Mouse (Mus musculus): ENCODE measurements around the gene Pacsin2. TPM values are rescaled to one million over a fixed set of nuclear protein-coding genes. Genes with fewer than 3 reads are reported as not detected.

Gene Pacsin2
- total and polyA plus RNA-seq, 3 experiments: 34.5 to 61.0 (median 45.2) TPM

DNA sequence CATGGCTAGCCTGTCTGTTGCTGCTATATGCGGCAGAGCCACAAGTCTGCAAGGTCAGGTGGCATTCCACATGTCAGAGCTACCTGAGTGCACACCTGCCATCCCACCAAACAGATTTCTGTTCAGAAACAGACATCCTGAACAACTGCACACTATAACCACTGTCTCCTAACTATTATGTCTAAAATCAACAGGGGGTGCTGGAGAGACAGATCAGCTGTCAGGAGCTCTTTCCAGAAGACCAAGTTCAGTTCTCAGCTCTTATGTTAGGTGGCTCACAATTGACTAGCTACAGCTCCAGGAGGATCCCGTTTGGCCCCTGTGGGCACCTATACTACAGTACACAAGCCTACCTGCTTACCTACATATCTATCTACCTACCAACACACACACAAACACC, 71.7 kb downstream of the Pacsin2 start:
- peaks cover 94% of the 10 kb centered on the region for H3K36me3 ChIP-seq (replicated peaks)
- no peak for DNase-seq (ENCODE audit: low spot score)

DNA sequence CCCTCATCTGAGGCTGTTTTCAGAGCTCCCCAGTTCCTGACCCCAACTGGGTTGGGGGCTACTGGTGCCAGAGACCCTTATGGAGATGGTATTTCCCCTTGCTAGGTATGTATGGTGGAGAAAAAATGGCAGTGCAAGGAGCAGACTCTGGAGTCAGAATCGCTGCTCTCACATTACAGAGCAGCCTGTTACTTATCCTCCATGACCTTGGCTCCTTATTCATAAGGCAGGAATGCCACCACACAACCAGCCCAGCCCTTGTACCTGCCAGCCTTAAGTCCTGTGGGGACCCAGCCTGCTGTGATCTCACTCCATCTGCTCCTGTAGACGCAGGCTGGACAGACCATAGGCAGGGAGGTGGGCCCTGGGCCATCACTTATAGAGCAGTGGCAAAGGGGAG, 76.5 kb downstream of the Pacsin2 start:
- H3K4me1 ChIP-seq (ENCODE audit: insufficient read depth, low read depth, low read length): no peaks in the 10 kb centered on the region; the same call in 1 of the 2 replicates
- DNase-seq (ENCODE audit: low spot score) (no peak), ATAC-seq (ENCODE audit: extremely low read depth, insufficient number of reproducible peaks, low FRiP score, poor library complexity, severe bottlenecking) (no peak)
- H3K27me3 ChIP-seq (ENCODE audit: insufficient read depth, low read length): no peaks in the 10 kb centered on the region
- peaks cover 99% of the 10 kb centered on the region for H3K36me3 ChIP-seq (replicated peaks)
- TF ChIP-seq GATA2 (IDR thresholded peaks at IDR 0.05; ENCODE audit: borderline replicate concordance, low read depth, low read length) (no peak), TAL1 (conservative IDR thresholded peaks at IDR 0.05; ENCODE audit: low read depth, low read length) (no peak), POLR2AphosphoS5 (IDR thresholded peaks at IDR 0.05; ENCODE audit: insufficient replicate concordance, low read depth, low read length) (no peak), CTCF (IDR thresholded peaks at IDR 0.05; ENCODE audit: low read depth, low read length) (no peak), GATA1 (IDR thresholded peaks at IDR 0.05; ENCODE audit: borderline replicate concordance, low read length) (no peak)
- no peak overlapping the region for H3K4me3 ChIP-seq (ENCODE audit: low read depth, low read length)
- H3K9me3 ChIP-seq (replicated peaks): no peaks in the 10 kb centered on the region

More for the DNA sequence above, 71.7 kb downstream of the Pacsin2 start:
- H3K27me3 ChIP-seq (ENCODE audit: insufficient read depth, low read length): no peaks in the 10 kb centered on the region
- no peaks in the 10 kb centered on the region for H3K9me3 ChIP-seq (replicated peaks)
- H3K4me1 ChIP-seq (ENCODE audit: insufficient read depth, low read depth, low read length): peaks cover 7% of the 10 kb centered on the region
- TF ChIP-seq CTCF (IDR thresholded peaks at IDR 0.05; ENCODE audit: low read depth, low read length) (no peak), TAL1 (conservative IDR thresholded peaks at IDR 0.05; ENCODE audit: low read depth, low read length) (no peak), GATA2 (IDR thresholded peaks at IDR 0.05; ENCODE audit: borderline replicate concordance, low read depth, low read length) (no peak), GATA1 (IDR thresholded peaks at IDR 0.05; ENCODE audit: borderline replicate concordance, low read length) (no peak), POLR2AphosphoS5 (IDR thresholded peaks at IDR 0.05; ENCODE audit: insufficient replicate concordance, low read depth, low read length) (no peak)
- ATAC-seq (ENCODE audit: extremely low read depth, insufficient number of reproducible peaks, low FRiP score, poor library complexity, severe bottlenecking): no peak
- H3K4me3 ChIP-seq (ENCODE audit: low read depth, low read length): no peak overlapping the region

DNA sequence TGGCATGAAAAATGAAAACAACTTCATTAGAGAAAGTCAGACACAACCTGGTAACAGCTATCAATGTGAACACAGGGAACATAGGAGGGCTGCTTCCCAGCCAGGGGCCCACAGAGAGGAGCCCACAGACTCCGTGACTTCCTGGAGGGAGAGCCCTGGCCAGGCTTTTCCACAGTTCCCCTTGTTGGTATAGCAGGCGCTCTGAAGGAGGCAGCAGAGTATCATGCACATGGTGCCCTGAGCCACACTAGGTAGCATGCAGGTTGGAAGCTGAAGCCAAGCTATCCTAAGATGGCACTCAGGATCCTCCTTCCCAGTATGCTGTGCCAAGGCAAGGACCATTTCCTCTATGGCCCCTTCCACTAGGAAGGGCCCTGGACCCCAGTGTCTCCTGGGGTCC, 80.8 kb downstream of the Pacsin2 start:
- peaks cover 12% of the 10 kb centered on the region for H3K4me1 ChIP-seq (ENCODE audit: insufficient read depth, low read depth, low read length)

DNA sequence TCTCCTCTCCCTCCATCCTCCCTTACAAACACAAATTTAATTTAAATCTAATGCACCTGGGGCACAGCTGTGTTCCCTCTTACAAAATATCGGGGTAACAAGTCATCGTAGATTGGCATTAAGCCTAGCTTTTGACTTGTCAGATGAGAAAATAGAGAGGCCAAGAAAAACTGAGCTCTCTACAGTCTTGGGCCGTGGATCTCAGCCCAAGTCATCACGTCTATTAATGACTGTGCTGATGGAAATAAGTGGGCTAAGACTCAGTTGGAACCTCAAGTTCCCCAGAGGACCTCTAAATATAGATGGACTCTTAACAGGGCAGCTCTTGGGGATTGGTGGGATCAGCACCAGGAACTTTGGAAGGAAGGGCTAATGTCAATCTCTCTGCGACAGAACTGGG, 81.3 kb downstream of the Pacsin2 start:
- Histone ChIP-seq H3K4me3 (ENCODE audit: low read depth, low read length) (no peak overlapping the region), H3K9me3 (replicated peaks) (no peaks in the 10 kb centered on the region), H3K27me3 (ENCODE audit: insufficient read depth, low read length) (no peaks in the 10 kb centered on the region), H3K36me3 (replicated peaks) (peaks cover 97% of the 10 kb centered on the region), H3K4me1 (ENCODE audit: insufficient read depth, low read depth, low read length) (peaks cover 12% of the 10 kb centered on the region)
- no peak for ATAC-seq (ENCODE audit: extremely low read depth, insufficient number of reproducible peaks, low FRiP score, poor library complexity, severe bottlenecking)
- DNase-seq (ENCODE audit: low spot score): no peak
- TF ChIP-seq CTCF (IDR thresholded peaks at IDR 0.05; ENCODE audit: low read depth, low read length) (no peak), GATA2 (IDR thresholded peaks at IDR 0.05; ENCODE audit: borderline replicate concordance, low read depth, low read length) (no peak), POLR2AphosphoS5 (IDR thresholded peaks at IDR 0.05; ENCODE audit: insufficient replicate concordance, low read depth, low read length) (no peak), TAL1 (conservative IDR thresholded peaks at IDR 0.05; ENCODE audit: low read depth, low read length) (no peak), GATA1 (IDR thresholded peaks at IDR 0.05; ENCODE audit: borderline replicate concordance, low read length) (no peak)

More for the DNA sequence above, 80.8 kb downstream of the Pacsin2 start:
- H3K36me3 ChIP-seq (replicated peaks): peaks cover 97% of the 10 kb centered on the region
- no peak overlapping the region for H3K4me3 ChIP-seq (ENCODE audit: low read depth, low read length)
- H3K27me3 ChIP-seq (ENCODE audit: insufficient read depth, low read length): no peaks in the 10 kb centered on the region
- H3K9me3 ChIP-seq (replicated peaks): no peaks in the 10 kb centered on the region
- no peak for DNase-seq (ENCODE audit: low spot score)
- ATAC-seq (ENCODE audit: extremely low read depth, insufficient number of reproducible peaks, low FRiP score, poor library complexity, severe bottlenecking): no peak
- TF ChIP-seq GATA2 (IDR thresholded peaks at IDR 0.05; ENCODE audit: borderline replicate concordance, low read depth, low read length) (no peak), TAL1 (conservative IDR thresholded peaks at IDR 0.05; ENCODE audit: low read depth, low read length) (no peak), GATA1 (IDR thresholded peaks at IDR 0.05; ENCODE audit: borderline replicate concordance, low read length) (no peak), CTCF (IDR thresholded peaks at IDR 0.05; ENCODE audit: low read depth, low read length) (no peak), POLR2AphosphoS5 (IDR thresholded peaks at IDR 0.05; ENCODE audit: insufficient replicate concordance, low read depth, low read length) (no peak)

DNA sequence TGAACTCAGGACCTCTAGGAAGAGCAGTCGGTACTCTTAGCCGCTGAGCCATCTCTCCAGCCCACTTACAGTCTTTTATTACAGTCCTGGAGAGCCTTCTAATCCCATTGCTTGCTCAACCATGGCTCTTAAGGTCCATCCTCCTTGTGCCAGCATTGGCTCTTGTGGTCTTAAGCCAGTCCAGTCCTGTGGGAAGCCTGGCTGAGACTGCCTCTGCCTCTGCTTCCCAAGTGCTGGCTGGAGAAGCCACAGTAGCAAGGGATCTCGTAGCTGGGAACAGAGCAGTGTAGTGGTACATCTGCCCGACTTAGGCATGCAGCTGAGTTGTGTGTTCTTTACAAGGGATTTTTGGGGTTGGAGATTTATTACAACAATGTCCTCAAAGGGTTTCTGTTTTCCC, 81.9 kb downstream of the Pacsin2 start:
- TF ChIP-seq TAL1 (conservative IDR thresholded peaks at IDR 0.05; ENCODE audit: low read depth, low read length) (no peak), GATA1 (IDR thresholded peaks at IDR 0.05; ENCODE audit: borderline replicate concordance, low read length) (no peak), CTCF (IDR thresholded peaks at IDR 0.05; ENCODE audit: low read depth, low read length) (no peak), GATA2 (IDR thresholded peaks at IDR 0.05; ENCODE audit: borderline replicate concordance, low read depth, low read length) (no peak), POLR2AphosphoS5 (IDR thresholded peaks at IDR 0.05; ENCODE audit: insufficient replicate concordance, low read depth, low read length) (no peak)
- no peak overlapping the region for H3K4me3 ChIP-seq (ENCODE audit: low read depth, low read length)
- H3K4me1 ChIP-seq (ENCODE audit: insufficient read depth, low read depth, low read length): peaks cover 19% of the 10 kb centered on the region
- H3K36me3 ChIP-seq (replicated peaks): peaks cover 97% of the 10 kb centered on the region
- no peaks in the 10 kb centered on the region for H3K27me3 ChIP-seq (ENCODE audit: insufficient read depth, low read length)
- DNase-seq (ENCODE audit: low spot score) (no peak), ATAC-seq (ENCODE audit: extremely low read depth, insufficient number of reproducible peaks, low FRiP score, poor library complexity, severe bottlenecking) (no peak)
- no peaks in the 10 kb centered on the region for H3K9me3 ChIP-seq (replicated peaks)

DNA sequence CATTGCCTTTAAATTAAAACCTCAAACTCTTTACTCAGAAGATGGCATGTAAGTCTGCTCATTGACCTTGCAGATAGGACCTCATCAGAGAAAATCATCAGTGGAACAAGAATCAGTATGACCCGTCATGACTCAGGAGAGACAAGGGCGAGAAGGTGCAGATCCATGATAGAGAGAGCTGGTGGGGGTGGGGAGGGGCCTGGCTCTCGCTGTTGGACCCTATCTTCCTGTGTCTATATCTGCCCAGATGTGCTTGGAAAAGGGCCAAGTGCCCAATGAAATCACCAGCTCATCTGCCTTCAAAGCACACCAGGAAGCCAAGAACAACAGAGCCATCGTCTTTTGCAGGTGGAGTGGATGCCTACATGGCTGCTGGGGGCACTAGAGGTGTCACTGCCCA, 87.3 kb downstream of the Pacsin2 start:
- DNase-seq (ENCODE audit: low spot score): peak; percentile 29
- Histone ChIP-seq H3K4me3 (ENCODE audit: low read depth, low read length) (peak overlapping the region; percentile 30; the same call in 1 of the 2 replicates), H3K36me3 (replicated peaks) (peaks cover 82% of the 10 kb centered on the region), H3K9me3 (replicated peaks) (no peaks in the 10 kb centered on the region), H3K4me1 (ENCODE audit: insufficient read depth, low read depth, low read length) (peaks cover 53% of the 10 kb centered on the region), H3K27me3 (ENCODE audit: insufficient read depth, low read length) (no peaks in the 10 kb centered on the region)
- ATAC-seq (ENCODE audit: extremely low read depth, insufficient number of reproducible peaks, low FRiP score, poor library complexity, severe bottlenecking): peak; percentile 74
- TF ChIP-seq CTCF (IDR thresholded peaks at IDR 0.05; ENCODE audit: low read depth, low read length) (no peak), GATA1 (IDR thresholded peaks at IDR 0.05; ENCODE audit: borderline replicate concordance, low read length) (no peak), POLR2AphosphoS5 (IDR thresholded peaks at IDR 0.05; ENCODE audit: insufficient replicate concordance, low read depth, low read length) (no peak), TAL1 (conservative IDR thresholded peaks at IDR 0.05; ENCODE audit: low read depth, low read length) (peak; percentile 49)

Data from G1E (cell line).